ENCODE assay signal across 21 mouse cellular contexts in the genomic region with DNA sequence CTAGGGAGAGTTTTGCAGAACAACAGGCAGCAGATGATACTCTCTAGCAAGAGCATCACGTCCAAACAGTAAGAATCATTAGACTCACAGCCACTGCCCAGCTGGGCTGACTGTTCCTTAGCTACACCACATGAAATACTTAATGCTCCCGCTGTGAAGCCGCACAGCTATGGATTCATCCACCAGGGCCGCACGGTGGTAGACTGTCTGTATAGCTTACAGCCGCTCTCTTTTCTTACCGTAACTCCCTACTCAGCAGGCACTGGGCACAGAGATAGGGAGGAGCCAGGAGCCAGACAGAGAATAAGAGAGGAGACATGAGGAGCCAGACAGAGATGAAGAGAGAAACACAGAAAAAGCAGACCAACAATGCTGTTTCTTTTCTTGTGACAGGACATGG. TPM values are rescaled to one million over a fixed set of nuclear protein-coding genes. Genes with fewer than 3 reads are reported as not detected.
DNase-seq lines count a peak whose midpoint lies in the region; ATAC-seq and TF ChIP-seq lines count a peak whose summit lies in the region.
"Had no signal": no experiment of that assay in that cellular context is flagged by ENCODE, and none has a peak within 500 bp of the region (broad histone marks: within the 10 kb centered on the region; RNA-seq: fewer than 3 reads in every experiment).

No protein-coding gene starts in this region.

- no peak for TF ChIP-seq CTCF in intestine, postnatal 0 days (IDR thresholded peaks at IDR 0.05; ENCODE audit: low read depth)

- H3K4me1 ChIP-seq in intestine, embryonic 15.5 days (replicated peaks): 0 out of 2 replicates have a peak, but pooled peaks cover 2% of the 10 kb centered on the region
- H3K4me1 ChIP-seq in intestine, postnatal 0 days (replicated peaks; ENCODE audit: control insufficient read depth, insufficient read depth, low read length): no peaks in the 10 kb centered on the region
- 0 out of 2 replicates have a peak, but pooled peaks cover 8% of the 10 kb centered on the region for H3K4me1 ChIP-seq in hindbrain, embryonic 12.5 days
- no peaks in the 10 kb centered on the region for H3K4me1 ChIP-seq in neural tube, embryonic 14.5 days (ENCODE audit: control insufficient read depth, insufficient read depth, low read length)
- H3K4me1 ChIP-seq: limb, embryonic 15.5 days had no signal

- peak; percentile 19 for DNase-seq in ES-CJ7 (ENCODE audit: low read depth, low spot score)
- no peak for DNase-seq in kidney, adult 9 months
- no peak for DNase-seq in heart, adult 9 months (ENCODE audit: low spot score in 2 of 2)
- DNase-seq: cerebellum, adult 11-12 months; gastrocnemius, postnatal 25 days; heart, postnatal 36 days; kidney, adult 8-10 months; lung, postnatal 36 days; right cerebral cortex, postnatal 25 days; thymus, postnatal 25 days had no signal

- no peak overlapping the region for H3K9ac ChIP-seq in intestine, embryonic 15.5 days
- H3K9ac ChIP-seq in intestine, postnatal 0 days (ENCODE audit: low read depth, low read length): no peak overlapping the region
- H3K9ac ChIP-seq in hindbrain, embryonic 12.5 days: no peak overlapping the region
- no peak overlapping the region for H3K9ac ChIP-seq in neural tube, embryonic 14.5 days (replicated peaks; ENCODE audit: low read depth, low read length)
- H3K9ac ChIP-seq: embryonic facial prominence, embryonic 12.5 days; limb, embryonic 15.5 days had no signal

- no peaks in the 10 kb centered on the region for H3K36me3 ChIP-seq in intestine, embryonic 15.5 days
- H3K36me3 ChIP-seq in intestine, postnatal 0 days (ENCODE audit: control insufficient read depth, insufficient read depth): no peaks in the 10 kb centered on the region; the same call in 1 of the 2 replicates
- H3K36me3 ChIP-seq in hindbrain, embryonic 12.5 days: no peaks in the 10 kb centered on the region
- no peaks in the 10 kb centered on the region for H3K36me3 ChIP-seq in neural tube, embryonic 14.5 days (ENCODE audit: control insufficient read depth, insufficient read depth, low read length)
- H3K36me3 ChIP-seq: embryonic facial prominence, embryonic 12.5 days; limb, embryonic 15.5 days had no signal

- no peaks in the 10 kb centered on the region for H3K9me3 ChIP-seq in intestine, embryonic 15.5 days
- no peaks in the 10 kb centered on the region for H3K9me3 ChIP-seq in intestine, postnatal 0 days (ENCODE audit: control insufficient read depth)
- no peaks in the 10 kb centered on the region for H3K9me3 ChIP-seq in hindbrain, embryonic 12.5 days (replicated peaks)
- no peaks in the 10 kb centered on the region for H3K9me3 ChIP-seq in neural tube, embryonic 14.5 days (ENCODE audit: control insufficient read depth, low read length)
- H3K9me3 ChIP-seq: embryonic facial prominence, embryonic 12.5 days; G1E; limb, embryonic 15.5 days had no signal

- peak; percentile 61 for ATAC-seq in intestine, embryonic 15.5 days
- ATAC-seq in intestine, postnatal 0 days: no peak
- ATAC-seq in hindbrain, embryonic 12.5 days (ENCODE audit: low FRiP score): peak; percentile 26; the same call in 1 of the 2 replicates
- peak; percentile 71; the same call in 1 of the 2 replicates for ATAC-seq in neural tube, embryonic 14.5 days (ENCODE audit: low read depth)
- ATAC-seq: activated CD4-positive, CD25-positive, alpha-beta regulatory T cell, adult 4 months had no signal

- H3K27ac ChIP-seq in intestine, embryonic 15.5 days: no peak overlapping the region
- H3K27ac ChIP-seq in intestine, postnatal 0 days (ENCODE audit: low read depth, low read length): no peak overlapping the region
- no peak overlapping the region for H3K27ac ChIP-seq in hindbrain, embryonic 12.5 days
- no peak overlapping the region for H3K27ac ChIP-seq in neural tube, embryonic 14.5 days (ENCODE audit: low read depth, low read length)
- H3K27ac ChIP-seq: embryonic facial prominence, embryonic 12.5 days; left cerebral cortex, adult 2 months; limb, embryonic 15.5 days had no signal

- 58% methylated on average over 7 of the region's 7 CpGs for WGBS in intestine, embryonic 15.5 days
- 59% methylated on average over 7 of the region's 7 CpGs for WGBS in intestine, postnatal 0 days
- WGBS in hindbrain, embryonic 12.5 days: 45% methylated on average over 7 of the region's 7 CpGs
- WGBS in neural tube, embryonic 14.5 days: 61% methylated on average over 7 of the region's 7 CpGs

- H3K27me3 ChIP-seq in intestine, embryonic 15.5 days (replicated peaks): no peaks in the 10 kb centered on the region
- H3K27me3 ChIP-seq in intestine, postnatal 0 days (replicated peaks; ENCODE audit: control insufficient read depth, insufficient read depth, low read length): no peaks in the 10 kb centered on the region
- H3K27me3 ChIP-seq in hindbrain, embryonic 12.5 days: no peaks in the 10 kb centered on the region
- H3K27me3 ChIP-seq in neural tube, embryonic 14.5 days (ENCODE audit: control insufficient read depth, insufficient read depth, low read length): no peaks in the 10 kb centered on the region
- H3K27me3 ChIP-seq: embryonic facial prominence, embryonic 12.5 days; limb, embryonic 15.5 days had no signal

- no peak overlapping the region for H3K4me3 ChIP-seq in intestine, embryonic 15.5 days (replicated peaks)
- H3K4me3 ChIP-seq in intestine, postnatal 0 days (ENCODE audit: low read depth, low read length): no peak overlapping the region
- H3K4me3 ChIP-seq in hindbrain, embryonic 12.5 days: no peak overlapping the region
- no peak overlapping the region for H3K4me3 ChIP-seq in neural tube, embryonic 14.5 days (ENCODE audit: low read depth, low read length)
- H3K4me3 ChIP-seq: embryonic facial prominence, embryonic 12.5 days; left cerebral cortex, adult 2 months; limb, embryonic 15.5 days had no signal

- H3K4me2 ChIP-seq in intestine, embryonic 15.5 days (replicated peaks): no peak overlapping the region
- no peak overlapping the region for H3K4me2 ChIP-seq in intestine, postnatal 0 days (replicated peaks; ENCODE audit: low read depth)
- H3K4me2 ChIP-seq in hindbrain, embryonic 12.5 days (replicated peaks): no peak overlapping the region
- no peak overlapping the region for H3K4me2 ChIP-seq in neural tube, embryonic 14.5 days (ENCODE audit: low read depth, low read length)
- H3K4me2 ChIP-seq: embryonic facial prominence, embryonic 12.5 days; heart, embryonic 11.5 days; limb, embryonic 15.5 days had no signal

RNA-seq across cellular contexts. Expression of a gene that starts 25.4 kb away (rescaled TPM):
- polyA plus RNA-seq in intestine, embryonic 15.5 days (2015; fragmentation: Nextera tagmentation; extraction: Ambion mirVana): 0.52 and 0.77 TPM in 2 replicates
- 0.58 and 0.61 TPM in 2 replicates for polyA plus RNA-seq in intestine, postnatal 0 days (2015; fragmentation: Nextera tagmentation; extraction: Ambion mirVana)
- 0.79 and 0.93 TPM in 2 replicates for polyA plus RNA-seq in hindbrain, embryonic 12.5 days (2016; fragmentation: Nextera tagmentation; extraction: Ambion mirVana)
- 2.6 and 2.8 TPM in 2 replicates for polyA plus RNA-seq in neural tube, embryonic 14.5 days (2014; fragmentation: Nextera tagmentation; extraction: Ambion mirVana)
- polyA plus RNA-seq: activated CD4-positive, CD25-positive, alpha-beta regulatory T cell, adult 4 months; C2C12; G1E had no signal

RNA-seq across cellular contexts. Expression of a gene that starts 30.8 kb away (rescaled TPM):
- polyA plus RNA-seq in intestine, embryonic 15.5 days (2015; fragmentation: Nextera tagmentation; extraction: Ambion mirVana): 48.8 and 50.3 TPM in 2 replicates
- polyA plus RNA-seq in intestine, postnatal 0 days (2015; fragmentation: Nextera tagmentation; extraction: Ambion mirVana): 61.7 and 63.8 TPM in 2 replicates
- polyA plus RNA-seq in hindbrain, embryonic 12.5 days (2016; fragmentation: Nextera tagmentation; extraction: Ambion mirVana): 29.3 and 30.1 TPM in 2 replicates
- polyA plus RNA-seq in neural tube, embryonic 14.5 days (2014; fragmentation: Nextera tagmentation; extraction: Ambion mirVana): 33.8 and 35.0 TPM in 2 replicates

RNA-seq across cellular contexts. Expression of a gene that starts 57.6 kb away (rescaled TPM):
- 1.9 and 2.4 TPM in 2 replicates for polyA plus RNA-seq in intestine, embryonic 15.5 days (2015; fragmentation: Nextera tagmentation; extraction: Ambion mirVana)
- 1.5 and 1.8 TPM in 2 replicates for polyA plus RNA-seq in intestine, postnatal 0 days (2015; fragmentation: Nextera tagmentation; extraction: Ambion mirVana)
- 1.3 TPM in 2 replicates for polyA plus RNA-seq in hindbrain, embryonic 12.5 days (2016; fragmentation: Nextera tagmentation; extraction: Ambion mirVana)
- 1.7 and 1.9 TPM in 2 replicates for polyA plus RNA-seq in neural tube, embryonic 14.5 days (2014; fragmentation: Nextera tagmentation; extraction: Ambion mirVana)
